Mouse (Mus musculus): ENCODE results near the gene Apex2. TPM values are rescaled to one million over a fixed set of nuclear protein-coding genes. Genes with fewer than 3 reads are reported as not detected.

The Apex2 gene
- 13.3 and 14.4 TPM in 2 replicates for polyA plus RNA-seq (2016; fragmentation: Nextera tagmentation; extraction: Ambion mirVana)

DNA sequence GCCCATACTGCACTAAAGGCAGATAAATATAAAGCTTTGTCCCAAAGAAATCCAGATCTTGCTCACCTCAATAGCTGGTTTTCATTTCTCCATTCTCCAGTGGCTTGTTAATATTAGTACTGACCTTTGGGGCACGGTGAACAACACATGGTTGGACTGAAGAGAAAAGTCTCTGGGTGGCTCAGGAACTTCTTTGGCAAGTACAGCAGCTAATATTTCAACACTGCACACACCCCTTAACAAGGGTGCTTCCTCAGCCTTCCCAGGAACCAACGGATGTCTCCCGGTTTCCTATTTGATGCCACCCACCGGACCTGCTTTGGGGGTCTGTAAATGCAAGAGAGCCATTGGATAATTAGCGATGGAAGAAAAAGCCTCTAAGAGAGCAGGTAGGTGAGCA, at the start of gene Apex2:
TSS of gene Apex2 (minus strand) at position 173 of the 400 bp plus-strand sequence.
- Histone ChIP-seq H3K4me3 (peak within 1 kb of the TSS; percentile 66), H3K4me2 (peak within 1 kb of the TSS; percentile 77), H3K9me3 (replicated peaks) (no peaks in the 10 kb centered on the region), H3K4me1 (peaks cover 32% of the 10 kb centered on the region), H3K27me3 (replicated peaks) (peaks cover 5% of the 10 kb centered on the region; the same call in 1 of the 2 replicates), H3K36me3 (peaks cover 13% of the 10 kb centered on the region), H3K27ac (peak within 1 kb of the TSS; percentile 92), H3K9ac (peak within 1 kb of the TSS; percentile 74)
- WGBS (ENCODE audit: insufficient replicate concordance): 67% methylated on average over 5 of the region's 5 CpGs
- ATAC-seq: no peak

DNA sequence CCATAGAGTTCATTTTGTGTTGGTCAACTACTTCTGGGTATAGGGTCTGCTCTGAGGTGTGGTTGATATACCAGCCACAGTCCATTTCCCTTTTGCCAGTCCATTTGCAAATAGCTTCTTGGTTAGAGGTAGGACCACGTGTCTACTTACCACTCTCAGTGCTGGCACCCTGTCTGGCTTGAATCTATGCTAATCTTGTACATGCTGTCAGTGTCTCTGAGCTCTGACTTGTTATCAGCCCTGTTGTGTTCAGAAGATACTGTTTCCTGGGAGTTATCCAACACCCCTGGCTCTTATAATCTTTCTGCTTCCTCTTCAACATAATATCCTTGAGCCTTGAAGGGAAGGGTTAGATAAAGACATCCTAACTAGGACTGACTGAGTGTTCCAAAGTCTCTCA, 46.8 kb upstream of the Apex2 start:
- H3K4me1 ChIP-seq: peaks cover 7% of the 10 kb centered on the region; the same call in 1 of the 2 replicates
- no peak overlapping the region for H3K9ac ChIP-seq
- H3K9me3 ChIP-seq (replicated peaks): no peaks in the 10 kb centered on the region
- H3K27me3 ChIP-seq (replicated peaks): no peaks in the 10 kb centered on the region
- no peaks in the 10 kb centered on the region for H3K36me3 ChIP-seq
- WGBS (ENCODE audit: insufficient replicate concordance): 25% methylated on average over 1 of the region's 1 CpGs
- no peak overlapping the region for H3K27ac ChIP-seq
- no peak overlapping the region for H3K4me2 ChIP-seq
- no peak overlapping the region for H3K4me3 ChIP-seq
- ATAC-seq: peak; percentile 80

GRCm38 (mm10) chrX:150598882-150599281, 9.2 kb upstream of the Apex2 start:
- Histone ChIP-seq H3K9me3 (replicated peaks) (no peaks in the 10 kb centered on the region), H3K9ac (no peak overlapping the region), H3K27ac (no peak overlapping the region), H3K36me3 (no peaks in the 10 kb centered on the region), H3K4me2 (no peak overlapping the region), H3K27me3 (replicated peaks) (no peaks in the 10 kb centered on the region), H3K4me3 (no peak overlapping the region), H3K4me1 (peaks cover 21% of the 10 kb centered on the region)
- WGBS (ENCODE audit: insufficient replicate concordance): 65% methylated on average over 2 of the region's 2 CpGs
- ATAC-seq: no peak

GRCm38 (mm10) chrX:150595016-150595760, 5.5 kb upstream of the Apex2 start:
- peak overlapping the region; percentile 40 for H3K4me2 ChIP-seq
- H3K9ac ChIP-seq: peak overlapping the region; percentile 12; the same call in 1 of the 2 replicates
- H3K36me3 ChIP-seq: no peaks in the 10 kb centered on the region
- no peak overlapping the region for H3K4me3 ChIP-seq
- peaks cover 26% of the 10 kb centered on the region for H3K4me1 ChIP-seq
- peak; percentile 93 for ATAC-seq
- WGBS (ENCODE audit: insufficient replicate concordance): 46% methylated on average over 9 of the region's 9 CpGs
- H3K27ac ChIP-seq: peak overlapping the region; percentile 73
- H3K9me3 ChIP-seq (replicated peaks): no peaks in the 10 kb centered on the region
- H3K27me3 ChIP-seq (replicated peaks): peaks cover 5% of the 10 kb centered on the region; the same call in 1 of the 2 replicates

GRCm38 (mm10) chrX:150594176-150594575, 4.5 kb upstream of the Apex2 start:
- WGBS (ENCODE audit: insufficient replicate concordance): 52% methylated on average over 3 of the region's 3 CpGs
- Histone ChIP-seq H3K4me1 (peaks cover 28% of the 10 kb centered on the region), H3K9me3 (replicated peaks) (no peaks in the 10 kb centered on the region), H3K4me2 (peak overlapping the region; percentile 40), H3K27ac (peak overlapping the region; percentile 73), H3K9ac (peak overlapping the region; percentile 12; the same call in 1 of the 2 replicates), H3K27me3 (replicated peaks) (peaks cover 5% of the 10 kb centered on the region; the same call in 1 of the 2 replicates), H3K4me3 (no peak overlapping the region), H3K36me3 (no peaks in the 10 kb centered on the region)
- peak; percentile 41; the same call in 1 of the 2 replicates for ATAC-seq

GRCm38 (mm10) chrX:150593266-150594035, 3.8 kb upstream of the Apex2 start:
- 82% methylated on average over 12 of the region's 12 CpGs for WGBS (ENCODE audit: insufficient replicate concordance)
- H3K9ac ChIP-seq: no peak overlapping the region
- H3K36me3 ChIP-seq: no peaks in the 10 kb centered on the region
- no peak for ATAC-seq
- H3K27me3 ChIP-seq (replicated peaks): peaks cover 5% of the 10 kb centered on the region; the same call in 1 of the 2 replicates
- no peaks in the 10 kb centered on the region for H3K9me3 ChIP-seq (replicated peaks)
- H3K4me2 ChIP-seq: no peak overlapping the region
- H3K27ac ChIP-seq: no peak overlapping the region
- H3K4me3 ChIP-seq: no peak overlapping the region
- peaks cover 35% of the 10 kb centered on the region for H3K4me1 ChIP-seq

DNA sequence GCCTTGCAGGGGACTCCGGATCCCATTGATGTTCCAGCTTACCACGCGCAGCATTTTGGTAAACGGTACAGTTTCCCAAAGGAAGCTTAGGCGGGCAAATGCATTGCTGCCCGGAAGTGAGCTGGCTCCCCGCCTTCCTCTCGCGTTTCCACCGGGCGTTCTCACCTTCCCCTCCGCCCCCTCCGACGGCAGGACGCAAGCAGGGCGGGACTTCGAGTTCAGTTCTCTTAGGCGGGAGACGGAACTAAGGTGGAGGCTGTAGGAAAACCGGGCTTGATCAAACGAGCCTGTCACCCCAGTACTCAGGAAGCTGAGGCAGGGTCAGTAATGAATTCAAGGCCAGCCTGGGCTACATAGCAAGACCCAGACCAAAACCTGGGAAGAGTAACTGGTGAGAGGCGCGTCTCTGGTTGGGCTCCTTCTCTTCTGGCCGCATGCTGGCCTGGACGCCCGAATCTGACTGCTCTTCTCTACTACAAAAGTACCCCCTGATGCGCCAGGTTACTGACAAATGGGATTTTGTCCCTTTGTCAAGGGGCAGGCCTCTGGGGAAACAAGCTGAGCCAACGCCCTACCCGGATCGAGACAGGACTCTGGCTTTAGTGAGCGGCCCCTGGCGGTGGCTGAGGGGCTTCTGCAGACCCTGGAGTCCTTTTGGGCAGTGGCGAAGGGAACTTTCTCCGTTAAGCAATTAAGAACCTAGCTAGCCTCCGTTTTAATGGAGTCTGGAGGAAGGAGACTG, 1.5 kb downstream of the Apex2 start, which contains the start of gene Pfkfb1:
TSS of gene Pfkfb1 (plus strand) at position 207 of the 742 bp plus-strand sequence.
- Histone ChIP-seq H3K4me3 (peak within 1 kb of the TSS; percentile 66), H3K4me2 (peak within 1 kb of the TSS; percentile 77), H3K27me3 (replicated peaks) (peaks cover 5% of the 10 kb centered on the region; the same call in 1 of the 2 replicates), H3K9me3 (replicated peaks) (no peaks in the 10 kb centered on the region), H3K9ac (peak within 1 kb of the TSS; percentile 74), H3K4me1 (peaks cover 20% of the 10 kb centered on the region), H3K36me3 (peaks cover 20% of the 10 kb centered on the region), H3K27ac (peak within 1 kb of the TSS; percentile 92)
- peak; percentile 96 for ATAC-seq
- WGBS (ENCODE audit: insufficient replicate concordance): 11% methylated on average over 34 of the region's 35 CpGs

- Histone ChIP-seq H3K27me3 (replicated peaks) (no peaks in the 10 kb centered on the region), H3K4me1 (peaks cover 18% of the 10 kb centered on the region), H3K36me3 (peaks cover 35% of the 10 kb centered on the region), H3K4me3 (no peak overlapping the region), H3K9ac (no peak overlapping the region), H3K27ac (no peak overlapping the region), H3K9me3 (replicated peaks) (no peaks in the 10 kb centered on the region), H3K4me2 (no peak overlapping the region)
- no peak for ATAC-seq
- 90% methylated on average over 8 of the region's 8 CpGs for WGBS (ENCODE audit: insufficient replicate concordance)
These were observed 4.6 kb downstream of the Apex2 start for GRCm38 (mm10) chrX:150585116-150585515.

DNA sequence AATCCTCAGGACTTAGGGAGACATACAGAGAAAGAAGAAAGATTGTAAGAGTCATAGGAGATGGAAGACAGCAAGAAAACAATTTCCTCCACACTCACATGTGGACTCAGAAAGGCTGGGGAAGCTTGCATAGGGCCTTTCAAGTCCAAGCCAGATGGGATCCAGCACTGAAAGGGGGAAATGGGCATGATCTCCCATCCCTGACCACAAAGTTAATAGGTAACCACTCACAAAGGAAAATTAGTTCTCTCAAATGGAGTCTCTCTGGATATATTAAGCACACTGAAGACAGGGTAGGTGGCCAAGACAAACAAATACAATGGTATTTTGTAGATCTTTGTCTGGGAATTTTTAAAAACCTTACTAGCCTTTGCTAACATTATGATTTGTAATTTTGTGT, 7.7 kb downstream of the Apex2 start:
- Histone ChIP-seq H3K9me3 (replicated peaks) (no peaks in the 10 kb centered on the region), H3K9ac (no peak overlapping the region), H3K36me3 (peaks cover 35% of the 10 kb centered on the region), H3K4me3 (no peak overlapping the region), H3K27ac (no peak overlapping the region), H3K4me1 (peaks cover 8% of the 10 kb centered on the region; the same call in 1 of the 2 replicates), H3K4me2 (no peak overlapping the region), H3K27me3 (replicated peaks) (no peaks in the 10 kb centered on the region)
- ATAC-seq: no peak

DNA sequence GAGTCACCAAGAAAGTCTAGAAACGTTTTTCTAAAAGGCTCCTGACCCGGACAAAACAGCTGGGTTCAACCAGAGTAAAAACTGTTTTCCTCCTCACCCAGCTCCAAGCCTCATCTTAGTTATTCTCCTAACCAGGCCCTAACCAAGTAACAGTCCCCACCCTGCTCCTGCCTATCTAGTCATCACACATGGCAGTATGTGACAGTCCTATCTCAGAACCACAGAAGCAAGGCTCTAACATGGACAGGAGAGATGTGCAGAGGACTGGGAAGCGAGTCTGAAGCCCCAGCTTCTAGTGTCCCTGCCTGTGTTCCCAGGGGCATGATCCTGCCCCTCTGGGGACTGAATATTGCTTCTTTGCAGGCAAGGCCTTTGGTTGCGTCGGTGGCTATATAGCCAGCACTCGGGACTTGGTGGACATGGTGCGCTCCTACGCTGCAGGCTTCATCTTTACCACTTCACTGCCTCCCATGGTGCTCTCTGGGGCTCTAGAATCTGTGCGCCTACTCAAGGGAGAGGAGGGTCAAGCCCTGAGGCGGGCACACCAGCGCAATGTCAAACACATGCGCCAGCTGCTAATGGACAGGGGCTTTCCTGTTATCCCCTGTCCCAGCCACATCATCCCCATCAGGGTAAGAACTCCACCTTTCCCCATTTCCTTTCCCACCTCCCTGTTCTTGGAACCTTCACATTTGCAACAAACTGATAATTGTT, 24.9 kb downstream of the Apex2 start:
- ATAC-seq: peak; percentile 100
- Histone ChIP-seq H3K4me2 (peak overlapping the region; percentile 58), H3K9ac (peak overlapping the region; percentile 63)

GRCm38 (mm10) chrX:150554032-150554431, 35.6 kb downstream of the Apex2 start:
- Histone ChIP-seq H3K27me3 (replicated peaks) (no peaks in the 10 kb centered on the region; the same call in 1 of the 2 replicates), H3K36me3 (peaks cover 81% of the 10 kb centered on the region), H3K9ac (no peak overlapping the region), H3K4me1 (peaks cover 52% of the 10 kb centered on the region), H3K27ac (peak overlapping the region; percentile 81), H3K4me3 (peak overlapping the region; percentile 26), H3K9me3 (replicated peaks) (no peaks in the 10 kb centered on the region), H3K4me2 (peak overlapping the region; percentile 67)
- WGBS (ENCODE audit: insufficient replicate concordance): 67% methylated on average over 3 of the region's 3 CpGs
- no peak for ATAC-seq

More for the DNA sequence above, 24.9 kb downstream of the Apex2 start:
- peaks cover 38% of the 10 kb centered on the region for H3K4me1 ChIP-seq
- peak overlapping the region; percentile 17; the same call in 1 of the 2 replicates for H3K4me3 ChIP-seq
- H3K36me3 ChIP-seq: peaks cover 88% of the 10 kb centered on the region
- H3K9me3 ChIP-seq (replicated peaks): no peaks in the 10 kb centered on the region
- 46% methylated on average over 12 of the region's 12 CpGs for WGBS (ENCODE audit: insufficient replicate concordance)
- peak overlapping the region; percentile 93 for H3K27ac ChIP-seq
- no peaks in the 10 kb centered on the region for H3K27me3 ChIP-seq (replicated peaks)
